Mouse (Mus musculus) leukemia stem cell, adult 10-12 weeks (primary cell): ENCODE data around the gene Ccdc78. TPM values are rescaled to one million over a fixed set of nuclear protein-coding genes. Genes with fewer than 3 reads are reported as not detected.

ENCODE experiments used
- polyA plus RNA-seq: library from polyadenylated mRNA; stranded (reverse); fragments of >175 nt; gene quantifications from 2 replicates; pipeline ENCODE4 v1.2.3, GENCODE M21; 2012; ENCODE audit warnings: low replicate concordance

Ccdc78 gene
- polyA plus RNA-seq, result not detected in 2 replicates

DNA sequence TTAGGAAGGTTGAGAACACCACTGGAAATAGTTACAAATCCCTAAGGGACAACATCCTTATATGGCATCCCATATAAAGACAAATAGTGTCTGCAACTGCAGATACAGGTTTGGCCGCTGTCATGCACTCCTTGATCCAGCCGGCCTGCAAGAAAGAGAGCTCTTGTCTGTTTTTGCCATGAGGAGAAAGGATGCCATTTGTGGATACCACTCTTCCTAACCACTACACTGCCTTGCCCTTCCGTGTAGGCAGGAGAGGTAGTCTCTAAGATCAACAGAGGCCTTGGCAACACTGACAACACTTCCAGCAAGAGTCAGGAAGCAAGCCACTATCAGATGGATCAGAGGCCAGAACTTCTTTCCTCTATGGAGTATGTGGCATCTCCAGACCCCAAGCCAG, at the start of gene Ccdc78:
Ccdc78 (plus strand) TSS at position 301 of the 400 bp plus-strand sequence.

DNA sequence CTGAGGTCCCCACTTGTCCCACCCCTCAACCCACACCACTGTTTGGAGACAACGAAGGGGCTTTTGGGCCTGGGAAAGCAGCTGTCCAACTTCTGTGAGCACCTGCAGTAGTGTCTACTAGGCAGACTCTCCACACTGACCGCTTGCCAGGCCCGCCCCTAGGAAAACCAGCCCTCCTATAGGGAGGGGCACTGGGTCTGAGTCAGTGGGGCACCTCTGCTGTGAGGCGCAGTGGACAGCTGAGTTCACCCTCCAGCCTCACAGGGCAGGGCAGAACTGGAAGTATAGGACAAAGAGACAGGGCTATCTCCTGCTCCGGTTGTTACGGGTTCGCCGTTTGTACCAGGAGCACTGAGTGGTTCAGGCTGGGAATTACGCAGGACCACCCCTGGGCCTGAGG, 32.1 kb upstream of the Ccdc78 start, which contains the start of gene Msln:
Msln (minus strand) TSS at position 138 of the 400 bp plus-strand sequence.

DNA sequence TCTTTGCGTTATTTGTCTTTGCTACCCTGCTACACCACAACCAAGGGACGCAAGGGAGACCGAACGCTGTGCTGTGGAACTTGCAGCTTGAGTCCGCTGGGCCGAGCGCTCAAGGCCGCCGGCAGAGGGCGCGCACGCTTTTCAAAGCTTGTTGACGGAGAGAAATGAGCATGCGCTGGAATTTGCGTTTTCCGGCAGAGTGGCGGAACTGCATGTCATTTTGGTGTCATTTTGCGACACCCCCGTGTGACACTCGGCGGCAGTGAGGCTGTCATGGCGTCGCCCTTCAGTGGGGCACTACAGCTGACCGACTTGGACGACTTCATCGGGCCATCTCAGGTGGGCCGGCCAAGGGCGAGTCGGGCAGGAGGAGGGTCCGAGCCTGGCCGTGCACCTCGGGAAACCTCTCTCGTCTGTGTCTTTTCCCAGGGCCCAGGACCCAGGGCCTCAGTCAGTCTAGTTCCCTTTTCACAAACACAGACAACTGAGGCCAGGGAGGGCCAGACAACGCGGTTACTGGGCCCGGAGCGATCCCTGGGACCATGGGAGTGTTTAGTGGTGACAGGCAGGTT, 12.7 kb upstream of the Ccdc78 start, which contains the start of gene Narfl:
Narfl (plus strand) TSS at position 228 of the 572 bp plus-strand sequence.

DNA sequence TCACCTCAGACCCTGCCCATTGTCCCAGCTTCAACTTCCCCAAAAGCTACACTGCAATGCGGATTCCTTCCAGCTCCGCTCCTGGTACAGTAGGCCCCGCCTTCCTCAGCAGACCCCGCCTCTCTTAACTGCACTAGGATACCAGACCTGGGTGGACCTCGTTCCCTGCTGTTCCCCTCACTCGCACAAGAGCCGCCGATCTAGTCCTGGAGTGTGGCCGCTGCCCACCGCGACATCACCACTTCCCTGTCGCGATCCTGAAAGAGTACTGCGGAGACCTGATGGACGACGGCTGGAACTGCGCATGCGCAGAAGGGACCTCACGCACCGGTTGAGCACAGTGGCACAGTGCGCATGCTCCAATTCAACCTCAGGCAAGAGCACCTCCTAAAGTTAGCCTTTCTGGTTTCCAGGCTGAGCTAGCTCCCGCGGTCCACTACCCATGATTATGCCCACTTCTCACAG, 1.1 kb upstream of the Ccdc78 start, which contains the start of gene Haghl:
Haghl (minus strand) TSS at position 393 of the 465 bp plus-strand sequence.

GRCm38 (mm10) chr17:25792615-25793014, 6.2 kb downstream of the Ccdc78 start, which contains the start of gene Fam173a:
Fam173a (minus strand) TSS chr17:25792901.

DNA sequence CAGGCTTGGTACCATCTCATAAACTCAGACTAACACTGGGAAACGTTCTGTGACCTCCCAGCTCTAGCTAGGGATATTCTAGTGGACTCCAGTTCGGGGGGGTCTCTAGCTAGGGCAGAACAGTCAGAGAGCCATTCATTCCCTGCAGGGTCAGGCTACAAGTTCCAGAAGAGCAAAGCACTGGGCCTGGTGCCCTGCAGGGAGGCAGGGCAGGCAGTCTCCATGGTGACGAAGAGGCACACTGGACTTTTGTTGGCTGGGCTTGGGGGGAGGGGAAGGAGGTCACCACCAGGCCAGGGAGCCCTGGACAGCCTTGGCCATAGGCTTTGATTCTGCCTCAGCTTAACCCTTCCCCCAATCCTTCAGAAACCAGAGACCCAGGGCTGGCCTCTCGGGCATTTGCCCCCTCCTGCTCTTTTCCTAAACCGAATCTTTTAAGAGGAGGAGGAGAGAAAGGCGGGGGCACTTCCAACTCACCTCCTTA, 9.3 kb downstream of the Ccdc78 start, which contains the start of gene AC134908.4:
AC134908.4 (minus strand) TSS at position 51 of the 484 bp plus-strand sequence.

GRCm38 (mm10) chr17:25796951-25797369, 10.6 kb downstream of the Ccdc78 start, which contains the start of gene Metrn:
Metrn (minus strand) TSS chr17:25797136.

DNA sequence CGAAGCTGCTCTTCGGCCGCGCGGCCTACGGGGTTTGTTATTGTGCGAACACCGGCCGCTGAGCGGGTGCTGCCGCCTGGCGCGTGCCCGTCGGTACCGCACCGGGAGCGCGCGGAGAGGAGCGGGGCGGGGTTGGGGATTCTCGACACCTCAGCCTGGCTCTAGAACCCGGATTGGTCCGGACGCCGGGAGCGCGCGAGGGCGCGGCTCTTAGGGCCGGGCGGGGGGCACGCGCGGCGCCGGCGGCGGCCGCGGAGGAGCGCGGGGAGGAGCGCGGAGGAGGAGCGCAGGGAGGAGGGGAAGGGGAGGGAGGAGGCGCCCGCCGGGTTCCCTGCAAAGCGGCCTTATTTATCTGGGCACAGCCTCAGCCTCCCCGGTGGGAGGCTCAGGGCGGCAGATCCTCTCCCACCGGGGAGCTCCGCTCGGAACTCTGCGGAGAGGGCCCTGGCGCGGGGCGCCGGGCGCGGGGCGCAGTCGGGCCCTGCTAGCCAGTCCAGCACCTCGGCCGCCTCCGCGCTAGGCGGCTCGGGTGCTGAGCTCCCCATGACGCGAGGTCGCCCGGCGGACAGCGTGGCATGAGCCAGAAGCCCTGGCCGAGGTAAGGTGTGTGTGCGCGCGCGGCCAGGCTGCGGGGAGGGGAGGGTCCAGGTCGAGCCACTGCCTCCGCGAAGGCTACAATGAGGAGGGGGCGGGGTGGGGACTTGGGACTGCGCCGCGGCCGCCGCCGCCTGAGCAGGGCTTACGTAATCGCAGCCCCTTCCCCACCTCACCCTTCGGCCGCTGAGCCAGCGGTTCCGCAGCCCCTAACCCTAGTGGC, 22.6 kb downstream of the Ccdc78 start, which contains the start of gene Fbxl16:
Fbxl16 (plus strand) TSS at position 297 of the 817 bp plus-strand sequence.

GRCm38 (mm10) chr17:25823452-25823851, 37.1 kb downstream of the Ccdc78 start, which contains the start of gene Wdr24:
Wdr24 (plus strand) TSS chr17:25823627.

GRCm38 (mm10) chr17:25828712-25829557, 42.6 kb downstream of the Ccdc78 start, which contains the start of gene Jmjd8:
Jmjd8 (plus strand) TSS chr17:25828867.

DNA sequence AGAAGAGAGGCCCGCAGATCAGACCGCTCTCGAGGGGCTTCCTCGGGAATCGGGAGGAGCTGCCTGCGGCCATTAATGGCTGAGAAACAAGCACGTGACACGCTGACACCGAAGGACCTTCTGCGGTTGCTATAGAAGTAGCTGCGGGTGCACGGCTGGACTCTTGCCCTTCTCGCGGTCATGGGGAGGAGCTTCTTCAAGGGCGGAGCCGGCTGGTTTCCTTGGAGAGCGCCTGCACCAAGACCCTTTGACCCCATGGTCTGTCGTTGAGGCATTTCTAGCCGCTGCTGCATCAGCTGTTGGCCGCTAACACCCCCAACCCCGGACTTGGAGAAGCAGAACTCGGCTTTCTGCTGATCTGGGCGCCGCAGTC, 46.9 kb downstream of the Ccdc78 start, which contains the start of gene Stub1:
Stub1 (minus strand) TSS at position 114 of the 373 bp plus-strand sequence.

GRCm38 (mm10) chr17:25837076-25837410, 50.7 kb downstream of the Ccdc78 start, which contains the start of gene Rhbdl1:
Rhbdl1 (minus strand) TSS chr17:25837295.

Other genes with a start within 250 kb of the Ccdc78 start
- gene Sox8, start 215.9 kb upstream of the Ccdc78 start, polyA plus RNA-seq, result 0.12 TPM in 1 of 2 replicates, not detected in the other
- 8.7 and 13.3 TPM in 2 replicates for gene Lmf1, start 207.5 kb upstream of the Ccdc78 start, polyA plus RNA-seq
- gene Gng13, start 69.4 kb upstream of the Ccdc78 start, polyA plus RNA-seq, result not detected in 2 replicates
- 57.7 and 72.3 TPM in 2 replicates for gene Chtf18, start 59.2 kb upstream of the Ccdc78 start, polyA plus RNA-seq
- gene Rpusd1, start 58.9 kb upstream of the Ccdc78 start, polyA plus RNA-seq, result 64.2 and 71.2 TPM in 2 replicates
- gene Mslnl, start 50.5 kb upstream of the Ccdc78 start, polyA plus RNA-seq, result not detected in 2 replicates
- gene Msln, start 32.2 kb upstream of the Ccdc78 start, polyA plus RNA-seq, result 0.22 and 0.53 TPM in 2 replicates
- gene Narfl, start 12.8 kb upstream of the Ccdc78 start, polyA plus RNA-seq, result 11.2 and 16.9 TPM in 2 replicates
- 11.2 and 11.4 TPM in 2 replicates for gene Haghl, start 907 bp upstream of the Ccdc78 start, polyA plus RNA-seq
- gene Fam173a, start 6.3 kb downstream of the Ccdc78 start, polyA plus RNA-seq, result 9.0 and 19.8 TPM in 2 replicates
- gene AC134908.4, start 9.1 kb downstream of the Ccdc78 start, polyA plus RNA-seq, result not detected in 2 replicates
- gene Metrn, start 10.6 kb downstream of the Ccdc78 start, polyA plus RNA-seq, result 158 and 177 TPM in 2 replicates
- 0.28 and 0.61 TPM in 2 replicates for gene Fbxl16, start 22.5 kb downstream of the Ccdc78 start, polyA plus RNA-seq
- gene Wdr24, start 37.0 kb downstream of the Ccdc78 start, polyA plus RNA-seq, result 2.6 and 13.2 TPM in 2 replicates
- gene Jmjd8, start 42.3 kb downstream of the Ccdc78 start, polyA plus RNA-seq, result 2.6 and 6.8 TPM in 2 replicates
- gene Stub1, start 46.8 kb downstream of the Ccdc78 start, polyA plus RNA-seq, result 52.2 and 64.9 TPM in 2 replicates
- gene Rhbdl1, start 50.7 kb downstream of the Ccdc78 start, polyA plus RNA-seq, result 2.4 and 3.7 TPM in 2 replicates
- gene Gm20683, start 55.2 kb downstream of the Ccdc78 start, polyA plus RNA-seq, result 12.7 and 16.5 TPM in 2 replicates
- 134 and 279 TPM in 2 replicates for gene Rhot2, start 58.3 kb downstream of the Ccdc78 start, polyA plus RNA-seq
- gene Wdr90, start 74.9 kb downstream of the Ccdc78 start, polyA plus RNA-seq, result 22.8 and 33.0 TPM in 2 replicates
- gene Mcrip2, start 82.2 kb downstream of the Ccdc78 start, polyA plus RNA-seq, result 164 and 319 TPM in 2 replicates
- 60.7 and 67.0 TPM in 2 replicates for gene Mettl26, start 88.5 kb downstream of the Ccdc78 start, polyA plus RNA-seq
- gene Wfikkn1, start 94.3 kb downstream of the Ccdc78 start, polyA plus RNA-seq, result 1.4 and 1.7 TPM in 2 replicates
- gene Rab40c, start 133.1 kb downstream of the Ccdc78 start, polyA plus RNA-seq, result 12.5 and 13.4 TPM in 2 replicates
- gene Pigq, start 158.4 kb downstream of the Ccdc78 start, polyA plus RNA-seq, result 354 and 1,450 TPM in 2 replicates
- gene Nhlrc4, start 158.4 kb downstream of the Ccdc78 start, polyA plus RNA-seq, result 0.28 and 3.2 TPM in 2 replicates
- 0.09 TPM in 1 of 2 replicates, not detected in the other for gene A930017K11Rik, start 166.0 kb downstream of the Ccdc78 start, polyA plus RNA-seq
- gene Capn15, start 199.2 kb downstream of the Ccdc78 start, polyA plus RNA-seq, result 78.7 and 121 TPM in 2 replicates